Mouse (Mus musculus) cerebellum, postnatal 36 days (tissue): ENCODE data around the gene Nhlh2.
A peak's percentile ranks its signal among the peaks of the same experiment; 100 is the strongest.

Experiments
- DNase-seq, 2 experiments: peaks; one replicate each; pipeline ENCODE4 v3.0.0; 2021 to 2022; ENCODE audit warnings: mixed read lengths in 2 of 2

The Nhlh2 gene

DNA sequence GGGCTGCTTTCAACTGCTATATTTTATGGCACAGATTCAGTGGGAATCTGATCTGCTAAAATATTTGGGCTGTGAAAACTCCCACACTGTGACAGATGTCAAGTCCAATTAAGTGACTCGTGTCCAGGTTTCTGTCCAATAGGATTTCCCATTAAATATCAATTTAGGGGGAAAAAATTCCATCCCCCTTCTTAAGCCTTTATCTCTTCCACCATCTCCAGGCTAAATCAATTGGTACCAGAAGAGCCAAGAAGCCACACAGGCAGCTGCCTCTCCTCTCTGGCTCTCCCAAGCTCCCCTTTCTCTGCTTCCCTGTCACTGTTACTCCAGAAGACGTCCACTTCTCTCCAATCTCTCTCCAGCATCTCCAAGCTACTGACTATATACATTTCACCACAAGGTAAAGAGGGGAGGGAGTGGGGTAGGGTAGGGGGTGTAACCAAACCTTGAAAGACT is at the start of gene Nhlh2:
Gene Nhlh2 (plus strand): TSS at position 151 of the 456 bp plus-strand sequence.
- peak; percentile 34 to 50 for DNase-seq

GRCm38 (mm10) chr3:101961146-101961835 is 48.6 kb upstream of the Nhlh2 start:
- DNase-seq: no peak

GRCm38 (mm10) chr3:101963501-101963900 is 46.4 kb upstream of the Nhlh2 start:
- DNase-seq: no peak

DNA sequence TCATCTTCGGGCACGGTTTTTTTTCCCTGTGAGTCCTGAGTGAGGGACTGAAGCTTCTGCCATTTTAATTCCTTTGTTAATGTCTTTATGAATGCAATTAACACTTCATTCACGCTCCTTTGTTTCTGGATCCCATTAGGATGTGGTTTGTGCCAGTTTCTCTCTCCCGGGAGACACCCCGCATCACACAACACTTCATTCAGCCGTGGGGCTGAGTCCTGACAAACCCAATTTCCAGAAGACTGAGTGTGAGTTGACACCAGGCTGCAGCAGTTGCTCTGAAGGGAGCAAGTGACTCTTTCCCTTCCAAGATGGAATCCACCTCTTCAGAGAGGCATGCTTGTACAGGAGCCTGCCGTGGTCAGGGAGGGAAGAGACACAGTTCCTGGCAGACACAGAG is 45.5 kb upstream of the Nhlh2 start:
- DNase-seq: no peak

- DNase-seq: no peak
These were observed 42.9 kb upstream of the Nhlh2 start for GRCm38 (mm10) chr3:101966825-101967558.

GRCm38 (mm10) chr3:101975337-101975736 is 34.5 kb upstream of the Nhlh2 start:
- no peak for DNase-seq

- no peak for DNase-seq
These were observed 31.4 kb upstream of the Nhlh2 start for GRCm38 (mm10) chr3:101978299-101978994.

DNA sequence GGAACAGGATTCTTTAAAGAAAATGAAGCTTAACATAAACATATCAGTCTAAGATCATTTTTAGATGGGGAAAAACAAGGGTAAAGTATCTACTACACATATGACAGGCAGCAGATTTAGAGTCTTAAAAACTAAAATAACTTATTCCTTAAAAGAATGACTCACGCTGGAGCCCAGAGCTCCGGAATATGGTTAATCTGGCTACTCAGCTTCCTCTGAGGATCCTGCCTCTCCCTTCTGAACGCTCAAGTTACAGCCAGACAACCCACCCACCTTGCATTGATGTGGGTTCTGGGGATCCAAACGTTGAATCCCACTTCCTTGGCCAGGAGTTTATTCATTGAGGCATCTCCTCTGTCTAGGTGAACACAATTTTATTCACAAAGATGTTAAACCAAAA is 26.0 kb upstream of the Nhlh2 start:
- DNase-seq: no peak

GRCm38 (mm10) chr3:101985634-101986033 is 24.2 kb upstream of the Nhlh2 start:
- peak; percentile 37 to 43 for DNase-seq

- no peak for DNase-seq
These were observed 19.7 kb upstream of the Nhlh2 start for GRCm38 (mm10) chr3:101990136-101990535.

DNA sequence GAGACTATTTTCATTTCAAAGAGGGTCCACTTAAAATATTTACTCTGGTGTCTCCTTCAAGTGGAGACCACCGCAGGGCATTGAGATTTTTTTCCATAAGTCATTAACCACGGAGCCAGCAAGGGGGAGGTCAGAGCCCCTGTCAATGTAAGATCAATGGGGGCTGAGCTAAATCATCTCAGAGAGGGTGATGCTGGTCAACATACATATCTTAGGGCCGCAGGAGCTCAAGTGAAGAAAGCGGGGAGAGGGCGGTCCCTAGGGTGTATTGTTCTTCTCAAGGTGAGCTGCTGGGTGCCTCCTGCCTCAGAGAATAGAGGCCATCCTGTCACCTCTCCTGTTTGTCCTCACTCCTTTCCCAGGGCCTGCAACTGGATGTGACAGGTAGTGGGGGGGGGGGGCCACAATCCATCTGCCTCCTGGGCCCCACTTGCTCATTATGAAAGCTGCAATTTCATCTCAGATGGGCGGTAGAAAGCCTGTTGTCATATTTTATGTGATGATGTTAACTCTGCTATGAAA is 18.8 kb upstream of the Nhlh2 start:
- no peak for DNase-seq

DNA sequence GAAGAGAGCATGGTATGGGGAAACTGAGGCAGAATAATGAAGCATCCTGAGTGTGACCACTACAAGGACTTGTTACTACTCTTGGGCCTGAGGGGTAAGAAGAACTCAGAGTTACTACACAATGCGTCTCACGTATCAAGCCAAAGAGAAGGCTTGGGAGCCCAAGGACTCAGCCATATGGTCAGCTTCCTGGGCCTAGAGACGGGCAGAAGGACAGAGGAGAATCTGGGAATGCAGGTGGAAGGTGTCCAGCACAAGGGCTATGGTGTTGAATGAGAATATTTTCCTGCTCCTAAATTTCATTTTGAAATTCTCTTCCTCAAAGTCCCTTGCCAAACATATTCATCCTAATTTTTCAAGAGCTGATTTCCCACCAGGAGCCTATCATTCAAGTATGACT is 12.0 kb upstream of the Nhlh2 start:
- DNase-seq: peak; percentile 46 to 52

DNA sequence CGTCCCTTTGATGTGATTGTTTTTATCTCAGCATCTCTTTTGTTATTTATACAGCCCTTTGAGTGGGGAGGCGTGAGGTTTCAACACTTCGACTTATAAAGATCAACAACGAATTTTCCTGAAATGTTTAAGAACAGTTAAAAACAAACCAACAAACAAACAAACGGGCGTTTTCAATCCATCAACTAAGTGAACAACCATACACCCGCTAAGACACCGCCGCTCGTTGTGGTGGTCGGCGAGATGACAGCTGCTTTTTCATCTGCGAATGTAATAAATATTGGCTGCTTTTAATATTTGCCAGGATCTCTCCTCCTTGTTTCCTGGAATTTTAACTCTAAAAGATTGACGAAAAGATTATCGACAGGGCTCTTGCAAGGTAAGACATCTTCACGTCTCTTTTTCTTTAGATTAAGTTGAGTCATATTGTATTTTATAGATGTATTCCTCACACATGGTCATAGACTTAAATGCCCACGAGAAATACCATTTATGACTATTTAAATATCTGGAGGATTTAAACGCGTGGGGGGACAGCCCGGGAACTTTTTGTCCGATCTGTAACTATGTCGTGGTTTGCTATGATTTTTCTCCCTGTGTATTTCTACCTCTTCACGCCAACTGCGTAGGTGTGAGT is 923 bp downstream of the Nhlh2 start:
- peak; percentile 10 to 34 for DNase-seq

DNA sequence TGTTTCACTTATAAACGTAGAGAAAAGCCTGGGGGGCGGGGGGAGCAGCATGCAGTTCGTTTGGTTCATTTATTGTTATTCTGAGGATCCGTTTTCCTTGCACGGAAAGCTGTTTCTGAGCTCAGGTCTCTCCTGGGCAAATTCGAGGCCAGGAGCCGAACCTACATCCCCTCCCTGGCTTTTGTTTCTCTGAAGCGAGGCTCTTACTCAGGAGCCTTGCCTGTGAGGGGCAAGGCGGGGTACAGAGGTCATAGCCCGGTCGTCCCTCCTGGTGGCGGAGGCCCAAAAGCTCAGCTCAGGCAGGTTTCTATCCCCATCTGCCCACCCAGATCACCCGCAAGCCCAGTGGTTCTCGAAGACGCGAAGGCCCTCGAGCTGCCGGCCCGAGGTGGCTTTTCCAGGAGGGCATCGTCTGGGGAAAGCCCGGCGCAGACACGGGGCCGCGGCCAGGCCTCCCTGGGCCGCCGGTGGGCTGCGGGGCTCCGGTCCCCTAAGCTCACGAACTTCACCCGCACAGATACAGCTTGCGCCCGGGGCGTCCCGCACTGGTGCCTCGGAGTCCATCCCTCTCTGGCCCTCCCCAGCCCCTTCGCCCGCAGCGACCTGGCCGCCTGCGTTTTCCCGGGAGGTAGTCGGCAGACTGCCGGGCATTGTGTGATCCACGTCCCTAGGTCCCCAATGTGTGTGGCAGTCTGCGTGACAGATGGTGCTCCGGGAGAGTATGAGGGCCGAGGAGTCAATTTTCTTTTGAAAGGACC is 1.6 kb downstream of the Nhlh2 start:
- DNase-seq: peak; percentile 71 to 76

- DNase-seq: peak; percentile 43 to 64
These were observed 2.3 kb downstream of the Nhlh2 start for GRCm38 (mm10) chr3:102012076-102012610.

DNA sequence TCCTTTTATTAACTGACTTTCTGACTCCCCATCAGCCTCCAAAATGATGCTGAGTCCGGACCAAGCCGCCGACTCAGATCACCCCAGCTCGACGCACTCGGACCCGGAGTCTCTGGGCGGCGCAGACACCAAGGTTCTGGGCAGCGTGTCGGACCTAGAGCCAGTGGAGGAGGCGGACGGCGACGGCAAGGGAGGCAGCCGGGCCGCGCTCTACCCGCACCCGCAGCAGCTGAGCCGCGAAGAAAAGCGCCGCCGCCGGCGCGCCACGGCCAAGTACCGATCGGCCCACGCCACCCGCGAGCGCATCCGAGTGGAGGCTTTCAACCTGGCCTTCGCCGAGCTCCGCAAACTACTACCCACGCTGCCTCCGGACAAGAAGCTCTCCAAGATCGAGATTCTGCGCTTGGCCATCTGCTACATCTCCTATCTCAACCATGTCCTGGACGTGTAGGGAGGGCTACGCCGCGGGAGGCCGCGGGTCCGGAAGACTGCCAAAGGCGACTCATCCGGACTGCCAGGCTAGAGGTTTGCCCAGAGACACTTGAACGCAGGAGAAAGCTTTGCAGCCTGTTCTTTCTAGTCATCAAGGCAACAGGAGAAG is 2.8 kb downstream of the Nhlh2 start:
- peak; percentile 96 to 97 for DNase-seq

- no peak for DNase-seq
These were observed 10.7 kb downstream of the Nhlh2 start for GRCm38 (mm10) chr3:102020604-102021003.

- DNase-seq: no peak
These were observed 12.8 kb downstream of the Nhlh2 start for GRCm38 (mm10) chr3:102022721-102023120.

DNA sequence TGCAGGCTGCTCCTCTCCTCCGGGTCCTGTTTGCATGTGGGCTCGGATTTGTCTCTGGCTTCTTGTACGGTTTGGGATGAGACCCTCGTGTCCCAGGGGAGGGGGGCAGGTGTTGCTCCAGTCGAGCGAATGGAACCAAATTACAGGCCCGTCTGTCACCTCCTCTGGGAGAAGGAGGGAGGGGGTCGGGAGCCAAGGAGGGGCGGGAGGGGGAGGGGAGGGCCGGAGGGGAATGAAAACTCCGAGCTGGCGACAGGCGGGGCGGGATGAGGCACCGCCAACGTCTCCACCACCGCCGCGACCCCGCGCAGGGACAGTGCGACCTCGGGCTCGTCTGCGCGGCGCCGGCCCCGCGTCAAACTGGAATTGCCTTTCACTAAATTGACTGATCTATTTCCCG is 13.5 kb downstream of the Nhlh2 start:
- no peak for DNase-seq

DNA sequence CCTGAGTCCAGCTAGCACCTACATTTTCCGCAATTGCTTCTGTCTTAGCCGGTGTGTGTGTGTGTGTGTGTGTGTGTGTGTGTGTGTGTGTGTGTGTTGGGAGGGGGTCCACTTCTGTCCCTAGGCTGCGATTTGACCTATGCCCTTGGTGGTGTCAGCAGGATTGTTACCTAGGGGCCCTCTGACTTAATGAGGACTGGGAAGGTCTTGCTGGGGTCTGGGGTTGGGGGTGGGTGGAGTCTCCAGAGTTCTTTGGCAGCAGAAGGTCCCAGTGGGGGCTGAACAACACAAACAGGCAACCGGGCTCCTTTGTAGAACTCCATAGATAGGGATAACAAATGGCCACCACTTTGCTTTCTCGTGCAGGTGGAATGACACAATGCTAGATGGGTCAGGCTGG is 14.0 kb downstream of the Nhlh2 start:
- no peak for DNase-seq

DNA sequence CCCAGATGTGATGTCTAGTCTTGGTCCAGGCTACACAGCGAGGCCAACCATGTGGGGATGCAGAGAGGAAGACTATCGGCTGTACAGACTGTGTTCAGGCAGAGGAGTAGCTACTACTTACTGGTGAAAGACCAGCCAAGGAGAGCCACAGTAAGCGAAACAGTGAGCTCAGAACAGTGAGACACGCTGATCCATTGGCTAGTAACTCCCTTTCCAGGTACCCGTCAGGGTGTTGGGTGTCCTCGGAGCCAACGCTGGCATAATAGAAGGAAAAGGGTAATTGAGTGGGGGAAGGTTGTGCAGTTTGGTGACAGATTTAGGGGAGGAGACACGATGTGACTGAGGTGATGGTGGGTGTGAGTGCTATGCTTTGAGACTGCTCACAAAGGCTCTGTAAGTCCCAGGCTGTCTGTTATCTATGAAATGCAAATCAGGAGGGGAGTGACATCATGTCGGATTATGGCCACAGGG is 15.1 kb downstream of the Nhlh2 start:
- DNase-seq: no peak
